Mouse (Mus musculus) embryonic facial prominence, embryonic 11.5 days (tissue): ENCODE data around the gene Hps5. TPM values are rescaled to one million over a fixed set of nuclear protein-coding genes. Genes with fewer than 3 reads are reported as not detected.

ENCODE experiments used
- ATAC-seq: fragments of 200-750 bp; cut with Nextera tagmentation; replicated peaks from 2 replicates; pipeline ENCODE4 v1.8.0; 2017; ENCODE audit warnings: low read depth; ENCODE audit not compliant: insufficient number of reproducible peaks, low FRiP score, low TSS enrichment
- DNase-seq: peaks from one replicate; pipeline ENCODE4 v3.0.0-alpha.2; 2015; ENCODE audit warnings: low spot score
- H3K27ac ChIP-seq: fragments of 300-500 bp; sonication (generic); replicated peaks from 2 replicates; pipeline ENCODE4 v1.5.1; 2014; ENCODE audit warnings: mild to moderate bottlenecking, low read depth, low read length, control low read depth
- H3K27me3 ChIP-seq: fragments of 300-500 bp; sonication (generic); 2 replicates; pipeline ENCODE4 v1.6.1; 2014; ENCODE audit warnings: mild to moderate bottlenecking, low read length, moderate library complexity, mixed read lengths; ENCODE audit not compliant: control insufficient read depth, insufficient read depth
- H3K36me3 ChIP-seq: fragments of 300-500 bp; sonication (generic); replicated peaks from 2 replicates; pipeline ENCODE4 v1.6.1; 2014; ENCODE audit warnings: low read depth, mild to moderate bottlenecking, low read length, moderate library complexity, mixed read lengths; ENCODE audit not compliant: control insufficient read depth, insufficient read depth
- H3K4me1 ChIP-seq: fragments of 300-500 bp; sonication (generic); 2 replicates; pipeline ENCODE4 v1.6.1; 2014; ENCODE audit warnings: low read length, mixed read lengths; ENCODE audit not compliant: control insufficient read depth, insufficient read depth
- H3K4me2 ChIP-seq: fragments of 300-500 bp; sonication (generic); 2 replicates; pipeline ENCODE4 v1.6.1; 2014; ENCODE audit warnings: low read depth, mild to moderate bottlenecking, control low read depth, low read length, moderate library complexity
- H3K4me3 ChIP-seq: fragments of 300-500 bp; sonication (generic); 2 replicates; pipeline ENCODE4 v1.5.1; 2014; ENCODE audit warnings: low read depth, low read length, control low read depth
- H3K9ac ChIP-seq: fragments of 300-500 bp; sonication (generic); replicated peaks from 2 replicates; pipeline ENCODE4 v1.6.1; 2014; ENCODE audit warnings: mild to moderate bottlenecking, control low read depth, low read length
- H3K9me3 ChIP-seq: fragments of 300-500 bp; sonication (generic); replicated peaks from 2 replicates; pipeline ENCODE4 v1.6.1; 2016; ENCODE audit warnings: mild to moderate bottlenecking, low read length, inconsistent platforms, mixed read lengths; ENCODE audit not compliant: control insufficient read depth
- WGBS: fragments of 180-500 bp; shearing (Covaris S2); extraction: QIAGEN DNeasy Blood & Tissue Kit; methylation state at CpG from one replicate; pipeline ENCODE4 v1.1.7; 2014; 5-methylcytosine and 5-hydroxymethylcytosine counted together
- polyA plus RNA-seq: library from polyadenylated mRNA; unstranded; fragments of >200 nt; fragmentation: Nextera tagmentation; extraction: Ambion mirVana; gene quantifications from 2 replicates; pipeline ENCODE4 v1.2.1, GENCODE M21; 2014

Hps5 gene
- polyA plus RNA-seq, 1 experiment from 2014 or later = 14.8 TPM

- no peak overlapping the region for H3K9ac ChIP-seq
- H3K4me3 ChIP-seq = no peak overlapping the region
- no peak overlapping the region for H3K4me2 ChIP-seq
- no peaks in the 10 kb centered on the region for H3K9me3 ChIP-seq
- no peaks in the 10 kb centered on the region; the same call in none of the 2 replicates for H3K36me3 ChIP-seq
- H3K27me3 ChIP-seq = no peaks in the 10 kb centered on the region
- H3K27ac ChIP-seq = no peak overlapping the region
- ATAC-seq (no peak), DNase-seq (no peak)
- H3K4me1 ChIP-seq = no peaks in the 10 kb centered on the region
These were observed 28.5 kb downstream of the Hps5 start for GRCm38 (mm10) chr7:46767371-46767770.

GRCm38 (mm10) chr7:46764672-46765071, 31.2 kb downstream of the Hps5 start:
- Histone ChIP-seq H3K9me3 (no peaks in the 10 kb centered on the region), H3K4me2 (no peak overlapping the region), H3K4me1 (no peaks in the 10 kb centered on the region), H3K27ac (no peak overlapping the region), H3K27me3 (no peaks in the 10 kb centered on the region), H3K4me3 (no peak overlapping the region), H3K36me3 (no peaks in the 10 kb centered on the region; the same call in none of the 2 replicates), H3K9ac (no peak overlapping the region)
- WGBS = 90% methylated on average over 8 of the region's 8 CpGs
- DNase-seq (no peak), ATAC-seq (no peak)

DNA sequence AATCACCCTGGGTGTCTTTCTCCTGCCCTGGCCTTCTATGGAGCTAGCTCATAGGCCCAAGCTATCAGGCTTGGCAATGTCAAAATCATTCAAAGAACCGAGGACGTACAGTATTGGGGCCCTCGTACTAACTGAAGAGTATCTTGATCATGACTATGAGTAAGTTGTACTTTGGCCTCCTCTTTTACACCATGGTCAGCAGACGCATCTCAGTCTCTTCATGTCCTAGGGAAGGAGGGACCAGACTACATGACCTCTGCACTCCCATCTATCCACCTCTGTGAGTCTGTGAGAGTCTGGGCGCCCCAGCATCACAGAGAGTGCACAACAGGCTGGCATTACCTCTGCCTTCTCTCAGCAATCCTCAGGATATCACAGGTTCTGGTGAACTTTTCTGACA, 33.3 kb downstream of the Hps5 start:
- H3K36me3 ChIP-seq = no peaks in the 10 kb centered on the region; the same call in none of the 2 replicates

GRCm38 (mm10) chr7:46761049-46761795, 34.6 kb downstream of the Hps5 start:
- Histone ChIP-seq H3K4me2 (no peak overlapping the region), H3K27me3 (no peaks in the 10 kb centered on the region), H3K27ac (no peak overlapping the region), H3K9ac (no peak overlapping the region), H3K36me3 (no peaks in the 10 kb centered on the region; the same call in none of the 2 replicates), H3K9me3 (no peaks in the 10 kb centered on the region), H3K4me3 (no peak overlapping the region), H3K4me1 (no peaks in the 10 kb centered on the region)
- ATAC-seq = no peak
- DNase-seq = no peak
- 79% methylated on average over 11 of the region's 11 CpGs for WGBS

More for the DNA sequence above, 33.3 kb downstream of the Hps5 start:
- Histone ChIP-seq H3K27ac (no peak overlapping the region), H3K9me3 (no peaks in the 10 kb centered on the region), H3K4me3 (no peak overlapping the region), H3K9ac (no peak overlapping the region), H3K4me1 (no peaks in the 10 kb centered on the region), H3K27me3 (no peaks in the 10 kb centered on the region), H3K4me2 (no peak overlapping the region)
- WGBS = 88% methylated on average over 5 of the region's 5 CpGs
- ATAC-seq (no peak), DNase-seq (no peak)

DNA sequence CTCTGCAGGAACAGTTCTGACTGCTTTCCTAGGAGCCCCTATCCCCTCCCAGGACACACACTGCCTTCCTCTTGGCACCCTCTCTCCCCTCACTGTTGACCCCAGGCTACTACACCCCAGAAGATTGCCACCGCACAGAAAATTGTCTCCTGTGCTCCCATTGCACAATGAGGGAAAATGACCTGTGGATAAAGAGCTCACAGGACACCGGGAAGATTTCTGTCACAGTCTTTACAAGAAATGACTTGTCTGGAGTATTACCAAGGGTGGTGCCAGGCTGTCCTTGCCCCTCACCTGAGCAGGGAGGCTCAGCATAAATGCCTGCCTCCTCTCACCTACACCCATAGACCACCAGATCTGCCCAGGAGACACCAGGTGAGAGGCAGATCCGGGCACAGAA, 44.4 kb downstream of the Hps5 start, which contains the start of gene Saa2:
Saa2 (plus strand) TSS at position 301 of the 400 bp plus-strand sequence.
- no peak within 1 kb of the TSS for H3K4me3 ChIP-seq
- no peaks in the 10 kb centered on the region for H3K4me1 ChIP-seq
- no peak for ATAC-seq
- H3K9me3 ChIP-seq = no peaks in the 10 kb centered on the region
- 70% methylated on average over 3 of the region's 3 CpGs for WGBS
- H3K9ac ChIP-seq = no peak within 1 kb of the TSS
- H3K27ac ChIP-seq = no peak within 1 kb of the TSS
- DNase-seq = no peak
- H3K27me3 ChIP-seq = no peaks in the 10 kb centered on the region
- no peaks in the 10 kb centered on the region for H3K36me3 ChIP-seq
- no peak within 1 kb of the TSS for H3K4me2 ChIP-seq

DNA sequence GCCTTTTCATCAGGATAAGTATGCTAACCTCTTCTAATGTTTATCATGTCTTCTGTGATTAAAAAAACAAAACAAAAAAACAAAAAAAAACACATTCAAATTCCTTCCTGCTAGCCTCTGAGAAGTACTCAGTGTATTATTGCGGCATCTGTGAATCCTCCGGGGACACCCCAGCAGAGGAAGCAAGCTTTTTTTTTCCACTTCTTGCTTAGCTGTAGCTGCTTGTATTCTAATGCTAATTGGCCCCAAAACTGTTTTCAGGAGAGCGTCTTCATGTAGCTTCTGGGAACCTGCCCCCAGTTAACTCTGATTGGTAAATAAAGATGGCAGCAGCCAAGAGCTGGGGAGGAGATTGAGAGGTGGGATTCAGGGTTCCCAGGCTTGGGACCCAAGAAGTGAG, 47.4 kb downstream of the Hps5 start:
- H3K36me3 ChIP-seq = no peaks in the 10 kb centered on the region

GRCm38 (mm10) chr7:46746381-46746780, 49.5 kb downstream of the Hps5 start:
- no peak overlapping the region for H3K4me2 ChIP-seq
- no peaks in the 10 kb centered on the region for H3K4me1 ChIP-seq
- no peak for ATAC-seq
- no peaks in the 10 kb centered on the region for H3K9me3 ChIP-seq
- no peak overlapping the region for H3K9ac ChIP-seq
- DNase-seq = no peak
- H3K36me3 ChIP-seq = no peaks in the 10 kb centered on the region
- no peak overlapping the region for H3K27ac ChIP-seq
- no peak overlapping the region for H3K4me3 ChIP-seq
- 72% methylated on average over 7 of the region's 7 CpGs for whole genome bisulfite sequencing
- H3K27me3 ChIP-seq = no peaks in the 10 kb centered on the region

More for the DNA sequence above, 47.4 kb downstream of the Hps5 start:
- DNase-seq (no peak), ATAC-seq (no peak)
- Histone ChIP-seq H3K4me2 (no peak overlapping the region), H3K4me3 (no peak overlapping the region), H3K9me3 (no peaks in the 10 kb centered on the region), H3K9ac (no peak overlapping the region), H3K27ac (no peak overlapping the region), H3K4me1 (no peaks in the 10 kb centered on the region), H3K27me3 (no peaks in the 10 kb centered on the region)
- WGBS = 51% methylated on average over 3 of the region's 3 CpGs

DNA sequence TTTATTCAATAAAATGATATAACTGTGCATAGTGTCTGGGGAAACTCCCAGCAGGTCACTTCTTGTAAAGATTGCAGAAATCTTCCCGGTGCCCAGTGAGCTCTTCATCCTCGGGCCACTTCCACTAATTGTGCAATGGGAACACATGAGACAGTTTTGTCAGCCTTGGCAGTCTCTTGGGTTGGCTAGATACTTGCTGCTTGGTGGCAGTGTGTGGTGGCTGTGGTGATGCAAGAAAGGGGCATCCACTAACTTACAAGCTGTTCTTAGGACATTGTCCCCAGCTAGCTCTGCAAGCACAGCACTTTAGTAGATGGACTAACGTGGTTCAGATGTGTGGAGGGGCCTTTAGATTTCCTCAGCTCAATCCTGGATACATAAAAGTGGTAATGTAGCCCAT, 50.0 kb downstream of the Hps5 start:
- ATAC-seq (no peak), DNase-seq (no peak)
- H3K27ac ChIP-seq = no peak overlapping the region
- H3K36me3 ChIP-seq = no peaks in the 10 kb centered on the region
- no peaks in the 10 kb centered on the region for H3K4me1 ChIP-seq
- H3K4me2 ChIP-seq = no peak overlapping the region
- no peak overlapping the region for H3K9ac ChIP-seq
- H3K27me3 ChIP-seq = no peaks in the 10 kb centered on the region
- no peak overlapping the region for H3K4me3 ChIP-seq
- H3K9me3 ChIP-seq = no peaks in the 10 kb centered on the region
- 68% methylated on average over 3 of the region's 3 CpGs for WGBS
